Mouse (Mus musculus): ENCODE results near the gene Ccnb1ip1. TPM values are rescaled to one million over a fixed set of nuclear protein-coding genes. Genes with fewer than 3 reads are reported as not detected.
"Not testable (repeated sequence)": the region's sequence is repeated elsewhere in the genome, so short reads cannot be mapped to it uniquely, and the experiment has no call there.

Gene Ccnb1ip1
- polyA plus RNA-seq, 1 experiment from 2014 or later, result not detected

- Histone ChIP-seq H3K4me3 (ENCODE audit: low read depth, low read length) (no peak overlapping the region), H3K4me1 (replicated peaks; ENCODE audit: control insufficient read depth, insufficient read depth, low read length) (no peaks in the 10 kb centered on the region), H3K36me3 (ENCODE audit: control insufficient read depth, insufficient read depth) (peaks cover 72% of the 10 kb centered on the region), H3K27me3 (replicated peaks; ENCODE audit: control insufficient read depth, insufficient read depth, low read length) (no peaks in the 10 kb centered on the region), H3K9ac (ENCODE audit: low read depth, low read length) (no peak overlapping the region), H3K4me2 (replicated peaks; ENCODE audit: low read depth) (no peak overlapping the region), H3K9me3 (ENCODE audit: control insufficient read depth) (no peaks in the 10 kb centered on the region), H3K27ac (ENCODE audit: low read depth, low read length) (no peak overlapping the region)
- no peak for ATAC-seq
- 94% methylated on average over 4 of the region's 4 CpGs for WGBS
- TF ChIP-seq CTCF (IDR thresholded peaks at IDR 0.05; ENCODE audit: low read depth), result no peak
Measured at GRCm38 (mm10) chr14:50826579-50826978, 19.0 kb upstream of the Ccnb1ip1 start.

GRCm38 (mm10) chr14:50824219-50824618 is 16.7 kb upstream of the Ccnb1ip1 start:
- Histone ChIP-seq H3K27me3 (replicated peaks; ENCODE audit: control insufficient read depth, insufficient read depth, low read length) (no peaks in the 10 kb centered on the region), H3K4me2 (replicated peaks; ENCODE audit: low read depth) (no peak overlapping the region), H3K9ac (ENCODE audit: low read depth, low read length) (no peak overlapping the region), H3K4me3 (ENCODE audit: low read depth, low read length) (no peak overlapping the region), H3K4me1 (replicated peaks; ENCODE audit: control insufficient read depth, insufficient read depth, low read length) (no peaks in the 10 kb centered on the region), H3K9me3 (ENCODE audit: control insufficient read depth) (no peaks in the 10 kb centered on the region), H3K27ac (ENCODE audit: low read depth, low read length) (no peak overlapping the region), H3K36me3 (ENCODE audit: control insufficient read depth, insufficient read depth) (peaks cover 76% of the 10 kb centered on the region)
- ATAC-seq, result no peak
- TF ChIP-seq CTCF (IDR thresholded peaks at IDR 0.05; ENCODE audit: low read depth), result no peak
- WGBS, result 84% methylated on average over 9 of the region's 9 CpGs

- Histone ChIP-seq H3K4me1 (replicated peaks; ENCODE audit: control insufficient read depth, insufficient read depth, low read length) (no peaks in the 10 kb centered on the region), H3K4me3 (ENCODE audit: low read depth, low read length) (no peak overlapping the region), H3K36me3 (ENCODE audit: control insufficient read depth, insufficient read depth) (peaks cover 73% of the 10 kb centered on the region), H3K27me3 (replicated peaks; ENCODE audit: control insufficient read depth, insufficient read depth, low read length) (no peaks in the 10 kb centered on the region), H3K4me2 (replicated peaks; ENCODE audit: low read depth) (no peak overlapping the region), H3K9ac (ENCODE audit: low read depth, low read length) (no peak overlapping the region), H3K27ac (ENCODE audit: low read depth, low read length) (no peak overlapping the region), H3K9me3 (ENCODE audit: control insufficient read depth) (no peaks in the 10 kb centered on the region)
- no peak for ATAC-seq
- TF ChIP-seq CTCF (IDR thresholded peaks at IDR 0.05; ENCODE audit: low read depth), result peak; percentile 44
- WGBS, result 83% methylated on average over 2 of the region's 2 CpGs
Measured at GRCm38 (mm10) chr14:50823240-50823639, 15.7 kb upstream of the Ccnb1ip1 start.

- Histone ChIP-seq H3K4me3 (ENCODE audit: low read depth, low read length) (no peak overlapping the region), H3K27ac (ENCODE audit: low read depth, low read length) (peak overlapping the region; percentile 93), H3K4me2 (replicated peaks; ENCODE audit: low read depth) (no peak overlapping the region), H3K9me3 (ENCODE audit: control insufficient read depth) (no peaks in the 10 kb centered on the region), H3K9ac (ENCODE audit: low read depth, low read length) (no peak overlapping the region), H3K27me3 (replicated peaks; ENCODE audit: control insufficient read depth, insufficient read depth, low read length) (no peaks in the 10 kb centered on the region), H3K4me1 (replicated peaks; ENCODE audit: control insufficient read depth, insufficient read depth, low read length) (no peaks in the 10 kb centered on the region), H3K36me3 (ENCODE audit: control insufficient read depth, insufficient read depth) (peaks cover 37% of the 10 kb centered on the region)
- ATAC-seq, result peak; percentile 83
- WGBS, result 45% methylated on average over 2 of the region's 2 CpGs
- no peak for TF ChIP-seq CTCF (IDR thresholded peaks at IDR 0.05; ENCODE audit: low read depth)
Measured at GRCm38 (mm10) chr14:50813060-50813459, 5.5 kb upstream of the Ccnb1ip1 start.

- not testable (repeated sequence) for H3K4me1 ChIP-seq (replicated peaks; ENCODE audit: control insufficient read depth, insufficient read depth, low read length); H3K9me3 ChIP-seq (ENCODE audit: control insufficient read depth); H3K36me3 ChIP-seq (ENCODE audit: control insufficient read depth, insufficient read depth); H3K27me3 ChIP-seq (replicated peaks; ENCODE audit: control insufficient read depth, insufficient read depth, low read length); ATAC-seq; H3K4me3 ChIP-seq (ENCODE audit: low read depth, low read length); H3K9ac ChIP-seq (ENCODE audit: low read depth, low read length); H3K27ac ChIP-seq (ENCODE audit: low read depth, low read length)
- 88% methylated on average over 5 of the region's 5 CpGs for WGBS
- peak overlapping the region; percentile 74; the same call in 1 of the 2 replicates for H3K4me2 ChIP-seq (replicated peaks; ENCODE audit: low read depth)
Measured at GRCm38 (mm10) chr14:50806469-50806868, 1.1 kb downstream of the Ccnb1ip1 start.

- no peak overlapping the region for H3K4me2 ChIP-seq (replicated peaks; ENCODE audit: low read depth)
- H3K4me3 ChIP-seq (ENCODE audit: low read depth, low read length), result no peak overlapping the region
- no peaks in the 10 kb centered on the region for H3K9me3 ChIP-seq (ENCODE audit: control insufficient read depth)
- H3K36me3 ChIP-seq (ENCODE audit: control insufficient read depth, insufficient read depth), result no peaks in the 10 kb centered on the region
- no peak for TF ChIP-seq CTCF (IDR thresholded peaks at IDR 0.05; ENCODE audit: low read depth)
- no peak overlapping the region for H3K9ac ChIP-seq (ENCODE audit: low read depth, low read length)
- H3K4me1 ChIP-seq (replicated peaks; ENCODE audit: control insufficient read depth, insufficient read depth, low read length), result no peaks in the 10 kb centered on the region
- 57% methylated on average over 13 of the region's 13 CpGs for WGBS
- ATAC-seq, result no peak
- no peaks in the 10 kb centered on the region for H3K27me3 ChIP-seq (replicated peaks; ENCODE audit: control insufficient read depth, insufficient read depth, low read length)
- H3K27ac ChIP-seq (ENCODE audit: low read depth, low read length), result no peak overlapping the region
Measured at GRCm38 (mm10) chr14:50804683-50805082, 2.8 kb downstream of the Ccnb1ip1 start.

Data from intestine, postnatal 0 days (tissue).